Mouse (Mus musculus) forebrain, postnatal 0 days (tissue): ENCODE measurements around the gene Slx4ip. TPM values are rescaled to one million over a fixed set of nuclear protein-coding genes. Genes with fewer than 3 reads are reported as not detected.

Experiments
- ATAC-seq: fragments of 200-750 bp; cut with Nextera tagmentation; 2 replicates; pipeline ENCODE4 v1.8.0; 2017; ENCODE audit warnings: mild to moderate bottlenecking, moderate library complexity
- DNase-seq: peaks from one replicate; pipeline ENCODE4 v3.0.0-alpha.2; 2015
- H3K27ac ChIP-seq: fragments of 300-500 bp; sonication (generic); 2 replicates; pipeline ENCODE4 v1.5.1; 2014; ENCODE audit warnings: low read depth, mild to moderate bottlenecking, antibody characterized with exemption, low read length, moderate library complexity, mixed read lengths
- H3K27me3 ChIP-seq: fragments of 300-500 bp; sonication (generic); 2 replicates; pipeline ENCODE4 v1.6.1; 2014; ENCODE audit warnings: mild to moderate bottlenecking, low read length, mixed read lengths; ENCODE audit not compliant: insufficient read depth
- H3K36me3 ChIP-seq: fragments of 300-500 bp; sonication (generic); 2 replicates; pipeline ENCODE4 v1.6.1; 2014; ENCODE audit warnings: mild to moderate bottlenecking, moderate library complexity; ENCODE audit not compliant: insufficient read depth
- H3K4me1 ChIP-seq: fragments of 300-500 bp; sonication (generic); 2 replicates; pipeline ENCODE4 v1.6.1; 2014; ENCODE audit warnings: antibody characterized with exemption; ENCODE audit not compliant: insufficient read depth
- H3K4me2 ChIP-seq: fragments of 300-500 bp; sonication (generic); 2 replicates; pipeline ENCODE4 v1.6.1; 2014; ENCODE audit warnings: low read depth, mild to moderate bottlenecking, moderate library complexity
- H3K4me3 ChIP-seq: fragments of 300-500 bp; sonication (generic); 2 replicates; pipeline ENCODE4 v1.5.1; 2014; ENCODE audit warnings: low read depth, low read length, mixed read lengths
- H3K9ac ChIP-seq: fragments of 300-500 bp; sonication (generic); 2 replicates; pipeline ENCODE4 v1.6.1; 2014; ENCODE audit warnings: mild to moderate bottlenecking
- H3K9me3 ChIP-seq: fragments of 300-500 bp; sonication (generic); 2 replicates; pipeline ENCODE4 v1.6.1; 2016; ENCODE audit warnings: low read length
- CTCF ChIP-seq: sonication (generic); IDR thresholded peaks from 2 replicates; pipeline ENCODE4 v1.5.1; 2016; ENCODE audit warnings: antibody characterized with exemption, control low read depth, low read depth
- WGBS: fragments of 180-500 bp; shearing (Covaris S2); extraction: QIAGEN DNeasy Blood & Tissue Kit; methylation state at CpG from one replicate; pipeline ENCODE4 v1.1.7; 2014; 5-methylcytosine and 5-hydroxymethylcytosine counted together
- polyA plus RNA-seq: library from polyadenylated mRNA; unstranded; fragments of >200 nt; fragmentation: Nextera tagmentation; extraction: Ambion mirVana; gene quantifications from 2 replicates; pipeline ENCODE4 v1.2.1, GENCODE M21; 2015
- total RNA-seq: library from RNA; depleted of rRNA; stranded (reverse); fragments of >200 nt; gene quantifications from 2 replicates; pipeline ENCODE4 v1.2.3, GENCODE M21; 2014

The Slx4ip gene
- total and polyA plus RNA-seq, 2 experiments from 2014 or later, result 8.1 to 13.6 TPM

GRCm38 (mm10) chr2:136947500-136947899, 56.5 kb downstream of the Slx4ip start:
- ATAC-seq, result no peak

GRCm38 (mm10) chr2:136947937-136948336, 56.9 kb downstream of the Slx4ip start:
- no peak for TF ChIP-seq CTCF
- no peaks in the 10 kb centered on the region for H3K36me3 ChIP-seq
- DNase-seq (no peak), ATAC-seq (no peak)
- H3K9ac ChIP-seq, result no peak overlapping the region
- H3K4me3 ChIP-seq, result no peak overlapping the region
- 42% methylated on average over 5 of the region's 5 CpGs for WGBS
- no peak overlapping the region for H3K4me2 ChIP-seq
- H3K27me3 ChIP-seq, result no peaks in the 10 kb centered on the region
- H3K27ac ChIP-seq, result no peak overlapping the region
- H3K4me1 ChIP-seq, result no peaks in the 10 kb centered on the region
- no peaks in the 10 kb centered on the region for H3K9me3 ChIP-seq

More at GRCm38 (mm10) chr2:136947500-136947899, 56.5 kb downstream of the Slx4ip start:
- no peak overlapping the region for H3K4me3 ChIP-seq
- TF ChIP-seq CTCF, result no peak
- no peak for DNase-seq
- H3K27me3 ChIP-seq, result no peaks in the 10 kb centered on the region
- H3K4me1 ChIP-seq, result no peaks in the 10 kb centered on the region
- no peaks in the 10 kb centered on the region for H3K9me3 ChIP-seq
- WGBS, result 81% methylated on average over 4 of the region's 4 CpGs
- H3K36me3 ChIP-seq, result no peaks in the 10 kb centered on the region
- no peak overlapping the region for H3K4me2 ChIP-seq
- no peak overlapping the region for H3K9ac ChIP-seq
- no peak overlapping the region for H3K27ac ChIP-seq

DNA sequence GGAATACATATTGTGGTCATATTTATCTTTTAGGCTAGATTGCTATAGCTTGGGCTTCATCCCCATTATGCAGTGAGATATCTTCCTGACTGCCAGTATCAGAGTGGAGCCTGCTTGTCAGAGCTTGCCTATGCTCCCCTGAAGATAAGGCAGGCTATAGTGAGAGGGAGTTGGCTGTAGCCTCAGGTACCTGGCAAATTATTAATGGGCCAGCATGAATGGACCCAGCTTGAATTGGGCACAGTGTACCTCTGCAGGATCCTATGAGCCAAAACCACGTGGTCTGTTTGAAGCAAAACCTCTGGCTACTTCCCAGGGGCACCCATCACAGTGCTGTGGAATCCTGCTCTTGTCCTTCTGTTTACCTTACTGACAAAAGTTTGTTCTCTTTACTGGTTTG, 61.2 kb downstream of the Slx4ip start:
- Histone ChIP-seq H3K4me1 (no peaks in the 10 kb centered on the region), H3K4me3 (no peak overlapping the region), H3K4me2 (no peak overlapping the region), H3K27me3 (no peaks in the 10 kb centered on the region), H3K36me3 (no peaks in the 10 kb centered on the region), H3K9me3 (no peaks in the 10 kb centered on the region), H3K9ac (no peak overlapping the region), H3K27ac (no peak overlapping the region)
- no peak for ATAC-seq
- no peak for TF ChIP-seq CTCF
- 59% methylated on average over 1 of the region's 1 CpGs for WGBS
- DNase-seq, result no peak

DNA sequence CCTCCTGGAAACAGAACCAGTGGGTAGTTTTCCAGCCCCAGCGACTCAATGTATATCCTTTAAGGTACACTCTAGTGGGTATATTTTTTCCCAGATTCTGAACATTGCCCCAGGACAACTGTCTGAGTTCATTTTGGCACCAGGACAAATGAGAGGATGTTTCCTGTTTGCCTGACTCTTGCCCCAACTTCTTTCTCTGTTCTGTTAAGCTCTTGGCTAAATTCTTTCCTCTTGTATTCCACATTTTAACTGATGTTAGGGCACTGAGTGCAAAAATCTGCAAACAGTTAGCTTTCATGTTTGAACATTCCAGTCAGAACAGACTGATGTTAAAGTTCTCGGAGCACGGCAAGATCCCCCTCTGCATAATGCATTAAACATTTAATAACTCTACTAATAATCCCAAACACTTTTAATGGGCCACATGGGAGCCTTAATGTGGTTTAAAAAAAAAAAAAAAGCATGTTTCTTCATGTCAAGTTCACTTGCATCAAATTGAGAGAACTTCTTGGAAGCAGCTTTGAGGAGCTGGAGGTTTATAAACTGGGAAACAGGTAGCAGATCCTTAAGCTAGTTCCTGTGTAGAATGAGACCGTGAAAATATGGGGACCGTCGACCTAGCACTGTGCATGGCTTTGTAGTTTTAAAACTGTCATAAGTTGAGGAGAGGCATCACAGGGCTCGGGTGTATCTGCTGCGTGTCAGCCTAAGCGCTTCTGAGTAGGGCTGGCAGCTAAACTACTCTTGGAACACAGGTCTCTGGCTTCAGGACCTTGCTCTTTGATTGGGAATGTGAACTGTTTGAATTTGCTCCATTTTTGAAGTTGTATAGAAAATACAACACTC, 64.9 kb downstream of the Slx4ip start:
- Histone ChIP-seq H3K4me3 (no peak overlapping the region), H3K4me2 (no peak overlapping the region), H3K27ac (no peak overlapping the region), H3K9me3 (no peaks in the 10 kb centered on the region), H3K4me1 (no peaks in the 10 kb centered on the region), H3K9ac (no peak overlapping the region), H3K36me3 (no peaks in the 10 kb centered on the region), H3K27me3 (no peaks in the 10 kb centered on the region)
- no peak for TF ChIP-seq CTCF
- ATAC-seq (no peak), DNase-seq (no peak)
- 82% methylated on average over 9 of the region's 9 CpGs for WGBS

DNA sequence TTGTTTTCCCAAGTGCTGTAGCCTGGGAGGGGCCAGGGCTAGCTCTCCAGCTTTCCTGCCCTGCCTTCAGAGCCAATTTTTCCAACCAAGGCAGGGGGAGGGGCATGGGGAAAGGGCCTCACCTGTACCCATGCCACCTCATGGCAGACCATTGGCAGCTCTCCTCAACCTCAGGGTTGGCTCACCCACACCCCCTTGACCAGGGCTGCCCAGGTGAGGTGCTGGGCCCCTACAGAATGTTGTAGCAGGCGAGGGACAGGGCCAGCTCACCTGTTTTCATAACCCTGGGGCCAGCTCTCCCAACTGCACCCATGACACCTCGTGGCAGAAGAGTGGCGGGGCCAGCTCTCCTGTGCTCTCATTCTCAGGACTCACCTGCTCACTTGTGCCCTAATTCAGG, 67.7 kb downstream of the Slx4ip start:
- Histone ChIP-seq H3K27ac (no peak overlapping the region), H3K4me3 (no peak overlapping the region), H3K9ac (no peak overlapping the region), H3K4me2 (no peak overlapping the region), H3K27me3 (no peaks in the 10 kb centered on the region), H3K9me3 (no peaks in the 10 kb centered on the region), H3K4me1 (no peaks in the 10 kb centered on the region), H3K36me3 (no peaks in the 10 kb centered on the region)
- 81% methylated on average over 3 of the region's 3 CpGs for WGBS
- no peak for TF ChIP-seq CTCF
- ATAC-seq (no peak), DNase-seq (no peak)

DNA sequence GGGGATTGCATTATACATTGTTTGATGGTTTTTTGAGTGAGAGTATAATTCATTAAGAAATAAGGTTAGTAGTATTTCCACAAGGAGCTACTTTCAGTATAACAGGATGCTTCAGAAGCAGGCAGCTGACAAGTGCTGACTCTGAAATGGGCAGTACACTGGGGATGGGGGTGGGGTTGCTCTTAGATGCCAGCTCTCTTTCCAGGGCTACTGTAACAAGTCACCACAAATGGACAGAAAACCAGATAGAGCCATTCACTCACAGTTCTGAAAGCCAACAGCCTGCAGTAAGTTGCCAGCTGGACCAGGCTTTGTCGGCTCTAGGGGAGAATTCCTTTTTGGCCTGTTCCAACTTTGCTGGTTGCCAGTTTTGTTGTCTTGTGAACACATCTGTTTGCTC, 84.8 kb downstream of the Slx4ip start:
- ATAC-seq, result no peak
- 35% methylated on average over 1 of the region's 1 CpGs for WGBS
- Histone ChIP-seq H3K36me3 (no peaks in the 10 kb centered on the region), H3K9me3 (no peaks in the 10 kb centered on the region), H3K27ac (no peak overlapping the region), H3K4me3 (no peak overlapping the region), H3K4me2 (no peak overlapping the region), H3K27me3 (no peaks in the 10 kb centered on the region), H3K9ac (no peak overlapping the region), H3K4me1 (no peaks in the 10 kb centered on the region)
- DNase-seq, result no peak
- no peak for TF ChIP-seq CTCF

DNA sequence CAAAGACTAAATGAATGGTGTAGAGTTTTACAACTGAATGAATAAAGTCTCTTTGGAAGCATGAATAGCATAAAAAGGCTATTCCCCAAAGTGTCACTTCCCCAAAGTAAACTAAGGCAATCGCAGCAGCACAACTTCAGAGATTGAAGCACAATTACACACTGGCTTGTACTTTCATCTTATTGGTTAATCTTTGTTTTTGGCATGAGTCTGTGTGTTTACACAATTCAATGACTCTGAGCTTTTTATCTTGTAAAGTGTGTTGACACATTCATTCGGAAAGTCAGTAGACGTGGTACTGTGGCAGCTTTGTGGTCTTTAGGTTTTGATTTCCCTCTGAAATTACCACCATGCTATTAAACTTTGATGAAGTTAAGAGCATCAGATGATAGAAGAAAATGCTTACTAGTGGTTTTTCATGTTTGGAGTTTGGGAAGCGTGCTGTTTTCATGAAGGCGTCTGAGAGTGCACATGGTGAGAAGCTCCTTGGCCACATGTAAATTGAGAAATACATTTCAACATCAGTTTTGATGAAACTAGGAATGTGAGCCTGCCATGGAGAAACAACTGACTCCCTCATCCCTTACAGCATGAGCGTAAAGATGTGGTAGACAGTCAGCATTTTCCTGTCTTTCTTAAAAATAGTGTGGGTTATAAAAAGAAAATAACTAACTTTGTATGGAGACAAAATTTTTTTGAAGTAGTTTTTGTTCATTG, 88.2 kb downstream of the Slx4ip start:
- Histone ChIP-seq H3K4me2 (no peak overlapping the region), H3K9me3 (no peaks in the 10 kb centered on the region), H3K27ac (no peak overlapping the region), H3K27me3 (no peaks in the 10 kb centered on the region), H3K36me3 (no peaks in the 10 kb centered on the region), H3K9ac (no peak overlapping the region), H3K4me3 (no peak overlapping the region), H3K4me1 (0 out of 2 replicates have a peak, but pooled peaks cover 3% of the 10 kb centered on the region)
- DNase-seq (no peak), ATAC-seq (no peak)
- TF ChIP-seq CTCF, result no peak
- WGBS, result 79% methylated on average over 6 of the region's 6 CpGs
